Mouse (Mus musculus) neural tube, embryonic 14.5 days (tissue): ENCODE results near the gene Eid3. TPM values are rescaled to one million over a fixed set of nuclear protein-coding genes. Genes with fewer than 3 reads are reported as not detected.

ENCODE experiments used
- ATAC-seq: fragments of 200-750 bp; cut with Nextera tagmentation; 2 replicates; pipeline ENCODE4 v1.8.0; 2017; ENCODE audit warnings: low read depth, mild to moderate bottlenecking, moderate TSS enrichment, moderate library complexity
- H3K27ac ChIP-seq: fragments of 300-500 bp; sonication (generic); 2 replicates; pipeline ENCODE4 v1.5.1; 2014; ENCODE audit warnings: low read depth, mild to moderate bottlenecking, control low read depth, low read length, moderate library complexity, mixed read lengths
- H3K27me3 ChIP-seq: fragments of 300-500 bp; sonication (generic); 2 replicates; pipeline ENCODE4 v1.6.1; 2014; ENCODE audit warnings: low read length; ENCODE audit not compliant: control insufficient read depth, insufficient read depth
- H3K36me3 ChIP-seq: fragments of 300-500 bp; sonication (generic); 2 replicates; pipeline ENCODE4 v1.6.1; 2014; ENCODE audit warnings: low read length, mixed read lengths; ENCODE audit not compliant: control insufficient read depth, insufficient read depth
- H3K4me1 ChIP-seq: fragments of 300-500 bp; sonication (generic); 2 replicates; pipeline ENCODE4 v1.6.1; 2014; ENCODE audit warnings: low read length; ENCODE audit not compliant: control insufficient read depth, insufficient read depth
- H3K4me2 ChIP-seq: fragments of 300-500 bp; sonication (generic); 2 replicates; pipeline ENCODE4 v1.6.1; 2014; ENCODE audit warnings: mild to moderate bottlenecking, low read depth, low read length, control low read depth
- H3K4me3 ChIP-seq: fragments of 300-500 bp; sonication (generic); 2 replicates; pipeline ENCODE4 v1.5.1; 2014; ENCODE audit warnings: low read depth, low read length, control low read depth, mixed read lengths
- H3K9ac ChIP-seq: fragments of 300-500 bp; sonication (generic); replicated peaks from 2 replicates; pipeline ENCODE4 v1.6.1; 2014; ENCODE audit warnings: low read depth, mild to moderate bottlenecking, control low read depth, low read length, mixed read lengths
- H3K9me3 ChIP-seq: fragments of 300-500 bp; sonication (generic); 2 replicates; pipeline ENCODE4 v1.6.1; 2016; ENCODE audit warnings: low read length; ENCODE audit not compliant: control insufficient read depth
- WGBS: fragments of 180-500 bp; shearing (Covaris S2); extraction: QIAGEN DNeasy Blood & Tissue Kit; methylation state at CpG from one replicate; pipeline ENCODE4 v1.1.7; 2014; 5-methylcytosine and 5-hydroxymethylcytosine counted together
- polyA plus RNA-seq: library from polyadenylated mRNA; unstranded; fragments of >200 nt; fragmentation: Nextera tagmentation; extraction: Ambion mirVana; gene quantifications from 2 replicates; pipeline ENCODE4 v1.2.1, GENCODE M21; 2014

The Eid3 gene
- polyA plus RNA-seq, 1 experiment from 2014 or later: 0.88 TPM

DNA sequence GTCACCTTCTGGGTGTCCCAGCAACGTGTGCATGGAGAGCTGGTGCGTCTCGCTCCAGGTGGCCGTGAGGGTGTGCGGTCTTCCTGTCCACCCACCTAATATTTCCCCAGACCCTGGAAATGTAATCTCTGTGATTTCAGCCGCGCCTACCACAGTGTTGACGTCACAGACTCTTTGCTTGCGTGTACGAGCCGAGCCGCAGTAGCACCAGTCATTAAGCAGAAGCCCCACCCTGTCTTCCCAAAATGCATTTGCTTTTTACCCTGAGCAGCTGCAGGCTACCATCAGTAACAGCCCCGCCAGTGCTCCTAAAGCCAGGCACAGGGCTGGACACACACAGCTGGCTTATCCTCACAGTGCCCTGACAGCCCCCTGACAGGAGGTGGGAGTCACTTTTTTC is 31.5 kb downstream of the Eid3 start:
- H3K9ac ChIP-seq: no peak overlapping the region
- 94% methylated on average over 13 of the region's 13 CpGs for WGBS
- ATAC-seq: no peak
- no peaks in the 10 kb centered on the region for H3K27me3 ChIP-seq
- peaks cover 32% of the 10 kb centered on the region for H3K36me3 ChIP-seq
- H3K4me2 ChIP-seq: no peak overlapping the region
- peaks cover 8% of the 10 kb centered on the region; the same call in 1 of the 2 replicates for H3K4me1 ChIP-seq
- H3K9me3 ChIP-seq: no peaks in the 10 kb centered on the region
- no peak overlapping the region for H3K4me3 ChIP-seq
- H3K27ac ChIP-seq: no peak overlapping the region

DNA sequence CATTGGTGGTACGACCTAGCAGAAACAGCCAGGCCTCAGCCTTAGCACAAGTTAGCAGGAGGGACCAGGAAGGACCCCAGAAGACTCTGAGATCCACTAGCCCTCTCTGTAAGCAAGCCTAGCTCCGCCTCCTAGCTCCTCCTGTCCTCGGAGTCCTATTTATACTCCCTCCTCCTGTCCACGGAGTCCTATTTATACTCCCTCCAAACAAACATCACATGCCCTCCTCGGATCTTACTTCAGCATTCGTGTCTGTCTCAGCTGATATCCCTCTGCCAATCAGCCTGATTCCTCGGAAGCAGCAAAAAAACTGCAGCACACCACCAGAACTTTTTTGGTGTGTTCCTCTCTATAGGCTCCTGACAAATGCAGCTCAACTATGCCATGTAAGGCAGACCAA is 32.5 kb downstream of the Eid3 start:
- ATAC-seq: no peak
- H3K27ac ChIP-seq: no peak overlapping the region
- 60% methylated on average over 7 of the region's 7 CpGs for WGBS

DNA sequence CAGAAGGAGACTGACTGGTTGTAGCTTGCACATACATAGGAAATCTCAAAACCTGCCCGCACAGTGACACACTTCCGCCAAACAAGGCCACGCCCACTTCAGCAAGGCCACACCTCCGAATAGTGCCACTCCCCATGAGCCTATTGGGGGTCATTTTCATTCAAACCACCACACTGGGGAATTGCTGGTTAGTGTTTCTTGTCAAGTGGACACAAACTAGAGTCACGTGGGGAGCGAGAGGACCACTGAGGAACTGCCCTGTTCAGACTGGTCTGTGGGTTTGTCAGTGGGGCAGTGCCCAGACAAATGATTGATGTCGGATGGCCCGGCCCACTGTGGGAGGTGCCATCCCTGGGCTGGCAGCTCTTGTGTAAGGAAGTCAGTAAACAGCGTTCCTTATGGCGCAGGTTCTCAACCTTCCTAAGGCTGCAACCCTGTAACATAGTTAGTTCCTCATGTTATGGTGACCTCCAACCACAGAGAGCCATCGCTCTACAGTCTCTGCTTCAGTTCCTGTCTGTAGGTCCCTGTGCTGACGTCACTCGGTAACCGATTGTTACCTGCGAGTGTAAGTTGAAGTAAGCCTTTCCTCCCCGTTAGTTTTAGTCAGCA is 33.5 kb downstream of the Eid3 start:
- H3K36me3 ChIP-seq: peaks cover 24% of the 10 kb centered on the region
- no peaks in the 10 kb centered on the region for H3K9me3 ChIP-seq
- H3K9ac ChIP-seq: no peak overlapping the region
- no peak overlapping the region; the same call in 1 of the 2 replicates for H3K4me2 ChIP-seq
- WGBS: 40% methylated on average over 16 of the region's 16 CpGs
- no peaks in the 10 kb centered on the region for H3K27me3 ChIP-seq
- ATAC-seq: 0 out of 2 replicates have a peak, but pooled peaks have one; percentile 35
- H3K4me1 ChIP-seq: peaks cover 8% of the 10 kb centered on the region; the same call in 1 of the 2 replicates
- no peak overlapping the region for H3K27ac ChIP-seq
- H3K4me3 ChIP-seq: no peak overlapping the region

More for the DNA sequence above, 32.5 kb downstream of the Eid3 start:
- Histone ChIP-seq H3K4me3 (no peak overlapping the region), H3K36me3 (peaks cover 29% of the 10 kb centered on the region), H3K9me3 (no peaks in the 10 kb centered on the region), H3K27me3 (no peaks in the 10 kb centered on the region), H3K4me1 (peaks cover 8% of the 10 kb centered on the region; the same call in 1 of the 2 replicates), H3K9ac (no peak overlapping the region), H3K4me2 (no peak overlapping the region)

DNA sequence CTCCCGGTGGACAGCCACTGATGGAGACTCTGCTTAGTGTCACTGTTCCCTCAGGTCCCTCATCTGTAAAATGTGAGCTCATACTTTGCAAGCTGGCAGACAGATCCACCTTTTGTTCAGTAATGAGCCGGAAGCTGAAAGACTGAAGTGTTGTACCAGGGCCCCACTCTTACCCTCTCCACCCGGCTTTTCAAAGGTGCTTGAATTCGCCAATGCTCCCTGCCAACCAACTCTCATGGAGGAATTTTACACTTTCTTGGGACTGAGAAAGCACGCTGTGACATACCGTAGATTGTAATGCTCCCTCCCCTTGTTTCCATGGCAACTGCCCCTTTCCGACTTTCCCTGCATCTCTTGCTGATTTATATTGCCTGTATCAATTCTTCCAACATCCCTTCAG is 34.1 kb downstream of the Eid3 start:
- no peak overlapping the region for H3K9ac ChIP-seq
- H3K9me3 ChIP-seq: no peaks in the 10 kb centered on the region
- H3K4me2 ChIP-seq: peak overlapping the region; percentile 21; the same call in 1 of the 2 replicates
- ATAC-seq: peak; percentile 55
- 0 out of 2 replicates have a peak overlapping the region, but pooled peaks have one; percentile 45 for H3K27ac ChIP-seq
- peaks cover 18% of the 10 kb centered on the region; the same call in 1 of the 2 replicates for H3K36me3 ChIP-seq
- H3K4me1 ChIP-seq: peaks cover 8% of the 10 kb centered on the region; the same call in 1 of the 2 replicates
- no peak overlapping the region for H3K4me3 ChIP-seq
- no peaks in the 10 kb centered on the region for H3K27me3 ChIP-seq
- WGBS: 8% methylated on average over 7 of the region's 7 CpGs

DNA sequence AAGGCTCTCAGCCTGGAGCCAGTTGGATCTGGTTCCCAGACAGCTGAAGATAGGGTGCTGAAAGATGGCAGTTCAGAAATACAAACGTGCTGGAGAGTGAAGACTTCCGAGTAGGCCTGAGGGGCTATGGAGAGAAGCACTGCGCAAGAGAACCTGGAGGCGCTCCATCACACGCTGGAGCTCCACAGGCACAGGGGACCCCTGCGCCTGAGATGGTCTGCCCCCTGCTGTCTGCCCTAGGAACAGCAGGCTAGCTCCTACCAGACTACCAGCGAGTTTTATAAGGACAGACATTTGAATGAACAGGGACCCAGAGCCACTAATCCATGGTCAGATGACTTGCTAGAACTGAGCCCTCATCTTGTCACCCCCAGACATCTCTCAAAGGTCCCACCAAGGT is 35.0 kb downstream of the Eid3 start:
- Histone ChIP-seq H3K36me3 (peaks cover 12% of the 10 kb centered on the region; the same call in 1 of the 2 replicates), H3K4me2 (no peak overlapping the region), H3K9me3 (no peaks in the 10 kb centered on the region), H3K9ac (no peak overlapping the region), H3K27ac (no peak overlapping the region), H3K27me3 (no peaks in the 10 kb centered on the region), H3K4me3 (no peak overlapping the region), H3K4me1 (peaks cover 8% of the 10 kb centered on the region; the same call in 1 of the 2 replicates)
- WGBS: 4% methylated on average over 7 of the region's 7 CpGs
- ATAC-seq: peak; percentile 73

DNA sequence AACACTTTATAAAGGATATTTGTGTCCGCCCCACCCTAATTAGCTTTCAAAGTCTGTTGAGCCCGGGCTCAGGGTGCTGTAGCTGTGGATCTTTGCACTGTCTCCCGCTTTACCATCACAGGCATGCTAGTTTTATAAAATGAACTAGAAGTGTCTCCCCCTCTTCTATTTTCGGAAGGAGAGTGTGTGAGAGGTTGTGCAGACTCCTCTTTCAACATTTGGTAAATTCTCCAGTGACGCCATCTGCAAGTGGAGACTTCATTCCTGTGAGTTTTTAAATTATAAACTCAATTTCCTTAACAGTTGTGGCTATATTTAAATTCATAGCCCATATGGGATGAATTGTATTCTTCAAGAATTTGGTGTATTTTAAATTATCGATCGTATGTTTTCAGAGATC is 42.1 kb downstream of the Eid3 start:
- H3K4me2 ChIP-seq: no peak overlapping the region
- H3K4me1 ChIP-seq: no peaks in the 10 kb centered on the region
- H3K9ac ChIP-seq: no peak overlapping the region
- H3K27me3 ChIP-seq: no peaks in the 10 kb centered on the region
- no peak overlapping the region for H3K27ac ChIP-seq
- ATAC-seq: no peak
- H3K9me3 ChIP-seq: no peaks in the 10 kb centered on the region
- WGBS: 94% methylated on average over 7 of the region's 7 CpGs
- no peak overlapping the region for H3K4me3 ChIP-seq
- no peaks in the 10 kb centered on the region for H3K36me3 ChIP-seq

DNA sequence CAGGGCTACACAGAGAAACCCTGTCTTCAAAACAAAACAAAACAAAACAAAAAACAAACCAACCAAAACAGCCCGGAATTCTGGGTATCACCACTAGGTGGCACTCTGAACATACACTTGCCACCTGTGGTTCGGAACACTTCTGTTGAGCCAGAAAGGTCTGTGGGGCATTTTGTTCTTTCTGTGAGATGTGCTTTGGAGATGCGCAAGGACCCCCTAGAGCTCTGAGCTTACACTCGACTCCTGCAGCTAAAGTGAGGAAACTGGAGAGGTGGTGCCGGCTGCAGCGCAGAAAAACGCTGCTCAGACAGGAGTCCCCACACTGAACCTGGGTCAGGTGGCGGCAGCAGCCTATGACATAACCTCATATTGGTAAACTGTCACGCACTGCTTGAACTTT is 43.0 kb downstream of the Eid3 start:
- no peaks in the 10 kb centered on the region for H3K36me3 ChIP-seq
- no peaks in the 10 kb centered on the region for H3K27me3 ChIP-seq
- peak; percentile 36; the same call in 1 of the 2 replicates for ATAC-seq
- H3K4me3 ChIP-seq: no peak overlapping the region
- H3K4me2 ChIP-seq: peak overlapping the region; percentile 32; the same call in 1 of the 2 replicates
- no peak overlapping the region for H3K9ac ChIP-seq
- WGBS: 18% methylated on average over 9 of the region's 9 CpGs
- H3K4me1 ChIP-seq: no peaks in the 10 kb centered on the region
- no peak overlapping the region for H3K27ac ChIP-seq
- H3K9me3 ChIP-seq: no peaks in the 10 kb centered on the region

DNA sequence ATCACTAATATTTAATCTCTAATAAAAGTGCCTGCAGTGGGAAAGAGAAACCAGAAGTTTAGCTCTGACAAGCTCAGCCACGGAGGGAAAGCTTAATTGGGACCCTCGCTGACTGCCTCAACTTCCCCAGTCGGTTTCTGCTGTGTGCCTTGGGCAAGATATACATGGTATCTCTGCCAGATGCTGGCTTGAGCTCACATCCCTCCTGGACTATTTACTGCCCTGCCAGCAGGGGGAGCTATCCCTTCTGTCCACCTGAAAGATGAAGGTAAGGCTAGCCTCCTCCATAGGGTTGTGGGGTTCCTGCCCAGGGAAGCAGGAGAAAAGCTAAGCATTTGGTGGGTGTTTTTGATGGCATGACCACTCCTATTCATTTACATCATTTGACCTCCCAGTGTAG is 43.8 kb downstream of the Eid3 start:
- no peak overlapping the region for H3K27ac ChIP-seq
- 74% methylated on average over 3 of the region's 3 CpGs for WGBS
- no peak overlapping the region for H3K4me3 ChIP-seq
- ATAC-seq: no peak
- H3K4me2 ChIP-seq: no peak overlapping the region
- H3K36me3 ChIP-seq: no peaks in the 10 kb centered on the region
- no peak overlapping the region for H3K9ac ChIP-seq
- no peaks in the 10 kb centered on the region for H3K27me3 ChIP-seq
- no peaks in the 10 kb centered on the region for H3K4me1 ChIP-seq
- H3K9me3 ChIP-seq: no peaks in the 10 kb centered on the region

DNA sequence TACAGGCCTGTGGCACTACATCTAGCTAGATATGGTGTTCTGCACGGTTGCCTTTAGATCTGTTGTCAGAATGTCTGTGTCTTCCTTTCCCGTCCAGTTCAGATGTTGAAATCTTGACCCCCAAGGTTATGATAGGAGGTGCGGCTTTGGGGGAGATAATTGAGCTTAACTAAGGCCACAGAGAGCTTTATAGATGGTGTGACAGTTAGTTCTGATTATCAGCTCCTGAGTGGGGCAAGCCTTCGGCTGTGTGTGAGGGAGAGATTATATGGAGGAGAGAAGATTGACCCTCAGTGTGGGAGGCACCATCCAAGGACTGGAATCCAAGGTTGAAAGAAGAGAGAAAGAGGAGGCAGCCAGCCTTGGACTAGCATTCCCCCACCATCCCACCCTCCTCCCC is 46.8 kb downstream of the Eid3 start:
- Histone ChIP-seq H3K4me2 (no peak overlapping the region), H3K9ac (no peak overlapping the region), H3K4me3 (no peak overlapping the region), H3K36me3 (no peaks in the 10 kb centered on the region), H3K27me3 (no peaks in the 10 kb centered on the region), H3K27ac (no peak overlapping the region), H3K4me1 (no peaks in the 10 kb centered on the region), H3K9me3 (no peaks in the 10 kb centered on the region)
- ATAC-seq: no peak
- 93% methylated on average over 4 of the region's 4 CpGs for WGBS
